Mouse (Mus musculus): ENCODE measurements at regions not wholly inside any gene's neighbourhood (a gene's known extent, or its start where the extent isn't known, plus 50 kb on each side); places are given as distances from the start of the nearest gene placed in this dataset.

DNA sequence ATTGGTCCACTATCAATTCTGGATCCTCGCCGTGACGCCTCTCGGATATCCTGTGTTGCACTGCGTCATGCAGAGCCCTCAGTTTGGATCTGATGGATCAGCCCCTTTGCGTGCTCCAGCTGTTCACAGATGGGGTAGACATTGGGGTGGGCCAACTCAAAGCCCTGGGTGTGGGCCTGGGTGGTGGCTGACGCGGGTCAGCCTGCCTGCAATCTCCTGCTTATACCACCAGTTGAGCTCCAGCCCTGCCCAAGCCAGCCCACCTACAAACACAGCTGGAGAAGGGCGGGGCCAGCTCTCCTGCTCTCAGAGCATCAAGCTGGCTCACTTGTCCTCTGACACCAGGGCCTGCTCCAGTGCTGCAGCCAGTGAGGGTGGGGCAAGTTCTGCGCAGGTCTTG is 73.1 kb downstream of the Rps15a start:
- DNase-seq (ENCODE audit: low spot score): peak; percentile 7

- DNase-seq (ENCODE audit: low spot score): no peak
These were observed 76.1 kb downstream of the Rps15a start for GRCm38 (mm10) chr7:118039862-118040261.

- no peak for DNase-seq (ENCODE audit: low spot score)
These were observed 78.9 kb downstream of the Rps15a start for GRCm38 (mm10) chr7:118037062-118037461.

DNA sequence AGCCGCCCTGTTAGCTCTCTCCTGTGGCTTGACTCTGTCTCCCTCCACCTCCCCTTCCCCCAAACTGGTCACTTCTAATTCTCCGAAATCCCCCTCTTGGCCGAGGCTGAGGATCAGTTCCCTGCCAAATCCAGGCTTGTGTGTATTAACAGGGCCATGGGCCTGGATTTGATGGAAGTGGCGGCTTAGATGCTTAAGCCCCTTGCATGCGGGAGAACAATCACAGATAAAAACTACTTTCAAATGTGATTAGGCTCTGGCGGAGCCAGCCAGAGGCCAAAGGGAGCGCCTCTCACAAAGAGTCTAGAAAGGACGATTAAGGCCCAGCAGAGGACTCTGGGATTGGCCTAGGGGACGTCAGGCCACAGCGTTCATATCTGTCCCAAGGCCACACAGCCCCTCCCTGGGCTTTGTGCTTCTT is 89.9 kb downstream of the Rps15a start:
- DNase-seq (ENCODE audit: low spot score): peak; percentile 6

DNA sequence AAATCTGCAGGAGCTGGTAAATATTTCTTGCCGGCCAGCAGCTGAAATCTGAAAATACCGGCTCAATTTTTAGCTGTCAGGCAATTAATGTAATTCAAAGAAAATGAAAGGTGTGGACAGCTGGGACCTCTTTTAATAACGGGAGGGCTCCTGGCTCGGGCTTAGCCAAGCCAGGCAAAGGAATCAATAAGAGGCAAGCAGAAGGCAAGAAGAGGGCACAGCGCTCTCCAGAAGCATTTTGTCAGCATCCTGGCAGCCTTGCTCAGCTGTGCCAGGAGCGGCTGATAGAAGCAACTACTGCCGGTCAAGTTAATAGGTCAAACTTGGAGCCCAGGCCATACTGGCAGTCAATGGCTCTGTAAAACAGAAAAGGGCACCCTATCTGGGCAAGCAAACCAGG is 111.4 kb downstream of the Rps15a start:
- DNase-seq (ENCODE audit: low spot score): no peak

DNA sequence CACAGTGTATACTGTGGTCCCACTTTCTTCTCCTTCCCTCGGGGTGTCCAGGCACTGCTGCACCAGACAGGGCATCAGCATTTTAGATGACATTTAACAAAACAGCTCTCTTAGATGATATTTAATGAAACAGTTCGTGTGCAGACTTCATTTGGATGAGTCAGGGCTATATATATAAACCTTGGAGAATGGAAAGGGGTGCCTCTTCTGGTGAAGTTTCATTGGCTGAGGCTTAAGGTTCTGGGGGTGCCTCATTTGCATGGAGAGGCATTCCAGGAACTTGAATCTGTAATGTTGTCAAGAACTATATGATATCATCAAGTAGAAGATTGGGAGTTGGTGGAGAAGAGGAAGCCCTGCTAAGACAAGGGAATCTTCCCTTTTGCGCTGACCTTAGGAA is 114.1 kb downstream of the Rps15a start:
- DNase-seq (ENCODE audit: low spot score): no peak

GRCm38 (mm10) chr7:118001121-118001520 is 114.9 kb downstream of the Rps15a start:
- DNase-seq (ENCODE audit: low spot score): peak; percentile 57

- DNase-seq (ENCODE audit: low spot score): no peak
These were observed 133.8 kb downstream of the Rps15a start for GRCm38 (mm10) chr7:117982177-117982576.

DNA sequence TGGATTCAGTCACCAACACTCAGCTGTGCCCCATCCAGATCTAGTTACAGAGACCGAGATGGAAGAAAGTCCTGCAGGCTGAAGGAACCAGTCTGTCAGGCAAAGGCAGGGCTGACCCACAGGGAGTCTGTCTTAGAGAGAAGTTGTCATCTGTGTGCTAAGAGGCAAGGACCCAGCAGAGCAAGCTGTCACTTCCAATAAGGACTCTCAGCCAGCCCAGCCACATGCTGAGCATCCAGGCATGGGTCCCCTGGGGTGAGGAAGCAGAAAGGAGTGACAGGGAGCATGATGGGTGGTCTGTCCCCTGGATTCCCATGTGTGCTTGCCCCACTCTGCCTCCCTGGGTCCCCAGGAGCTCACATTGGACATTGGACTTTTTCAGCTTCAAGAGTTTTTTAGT is 144.8 kb downstream of the Rps15a start:
- no peak for DNase-seq (ENCODE audit: low spot score)

- no peak for DNase-seq (ENCODE audit: low spot score)
These were observed 172.6 kb downstream of the Rps15a start for GRCm38 (mm10) chr7:117943435-117943834.

DNA sequence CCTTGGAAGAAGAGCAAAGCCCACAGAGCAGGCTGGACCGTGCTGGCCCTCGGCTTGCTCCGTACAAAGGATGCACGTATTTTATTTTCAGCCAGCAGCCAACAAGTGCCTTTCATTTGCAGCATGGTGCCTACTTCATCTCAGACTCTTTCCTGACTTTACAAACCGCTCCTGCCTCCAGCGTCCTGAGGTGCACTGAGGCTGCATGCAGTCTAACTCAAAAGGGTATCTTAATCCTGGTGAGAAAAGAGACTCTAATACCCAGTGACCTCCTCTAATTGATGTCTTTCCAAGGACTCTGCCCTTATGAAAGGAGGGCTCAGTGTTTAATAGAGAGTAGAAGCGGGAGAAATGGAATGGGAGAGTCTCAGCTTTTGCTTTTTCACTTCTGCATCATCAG is 176.4 kb downstream of the Rps15a start:
- DNase-seq (ENCODE audit: low spot score): no peak

DNA sequence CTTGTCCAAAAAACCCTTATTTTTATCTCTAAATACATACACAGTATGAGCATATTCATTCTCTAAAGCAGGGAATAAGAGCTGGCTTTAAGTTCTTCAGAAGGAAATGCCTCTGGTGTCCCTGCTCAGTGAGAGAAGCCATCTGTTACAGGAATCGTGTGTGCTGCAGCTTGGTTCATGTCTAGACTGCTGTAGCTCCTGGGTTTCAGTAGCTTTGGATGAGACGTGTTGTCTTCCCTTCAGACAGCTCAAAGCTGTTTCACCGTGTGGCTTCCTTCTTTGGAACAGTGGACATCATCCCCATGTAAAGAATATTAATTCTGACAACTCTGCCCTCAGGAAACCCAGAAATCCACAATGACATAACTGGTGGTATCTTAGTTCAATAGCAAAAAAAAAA is 181.1 kb downstream of the Rps15a start:
- DNase-seq (ENCODE audit: low spot score): no peak

GRCm38 (mm10) chr7:117931234-117931895 is 184.6 kb downstream of the Rps15a start:
- DNase-seq (ENCODE audit: low spot score): no peak

- DNase-seq (ENCODE audit: low spot score): no peak
These were observed 185.6 kb downstream of the Rps15a start for GRCm38 (mm10) chr7:117930392-117930791.

DNA sequence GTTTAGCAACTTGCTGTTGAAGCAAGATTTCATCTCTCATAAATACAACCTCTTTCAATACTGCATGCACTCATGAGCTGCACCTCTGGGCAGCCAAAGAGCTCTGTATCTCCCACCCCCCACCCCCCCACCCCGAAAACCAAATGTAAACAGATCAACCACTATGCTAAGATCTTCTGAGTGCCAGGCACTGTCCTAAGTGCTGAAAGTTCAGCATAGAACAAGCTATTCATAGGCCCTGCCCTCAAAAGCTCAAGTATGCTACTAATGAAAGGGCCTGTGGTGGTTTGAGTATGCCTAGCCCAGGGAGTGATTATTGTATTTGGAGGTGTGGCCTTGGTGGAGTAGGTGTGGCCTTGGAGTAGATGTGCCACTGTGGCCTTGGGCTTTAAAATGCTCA is 189.6 kb downstream of the Rps15a start:
- no peak for DNase-seq (ENCODE audit: low spot score)

- no peak for DNase-seq (ENCODE audit: low spot score)
These were observed 193.7 kb downstream of the Rps15a start for GRCm38 (mm10) chr7:117922270-117922669.

DNA sequence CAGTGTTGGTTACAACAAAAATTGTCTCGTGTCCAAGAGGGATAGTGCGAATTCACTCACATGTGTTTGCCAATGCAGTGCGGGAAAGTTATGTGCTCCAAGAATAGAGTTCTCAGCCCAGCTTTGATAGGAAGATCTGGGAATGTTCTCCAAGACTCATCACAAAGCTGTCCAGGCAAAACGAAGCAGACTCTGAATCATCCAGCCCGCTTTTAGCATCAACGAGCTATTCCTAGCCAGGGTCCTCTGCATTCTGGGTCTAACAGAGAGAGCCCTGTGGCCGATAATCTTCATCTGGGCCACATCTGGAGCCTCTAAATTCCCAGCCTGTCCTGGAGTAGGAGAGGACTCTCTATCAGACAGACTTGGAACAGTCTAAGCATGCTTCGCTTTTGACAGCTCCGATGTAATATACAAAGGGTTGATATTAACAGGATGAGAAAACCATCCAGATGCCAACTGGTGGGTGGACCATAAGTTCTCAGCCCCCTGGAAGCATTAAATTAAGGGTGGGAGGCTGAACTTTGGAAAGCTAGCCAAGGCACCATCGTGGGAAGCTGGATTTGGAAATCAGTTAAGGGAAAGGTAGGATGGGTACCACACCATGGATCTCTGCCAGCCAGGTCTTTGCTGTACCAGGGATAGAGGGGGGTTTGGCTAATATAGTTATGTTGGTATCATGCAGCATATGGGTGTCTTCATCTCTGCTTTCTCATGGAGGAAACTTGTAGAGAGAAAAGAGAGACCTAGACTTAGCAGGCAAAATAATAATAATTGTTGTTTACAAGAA is 197.6 kb downstream of the Rps15a start:
- no peak for DNase-seq (ENCODE audit: low spot score)

- no peak for DNase-seq (ENCODE audit: low spot score)
These were observed 199.1 kb downstream of the Rps15a start for GRCm38 (mm10) chr7:117916915-117917314.

DNA sequence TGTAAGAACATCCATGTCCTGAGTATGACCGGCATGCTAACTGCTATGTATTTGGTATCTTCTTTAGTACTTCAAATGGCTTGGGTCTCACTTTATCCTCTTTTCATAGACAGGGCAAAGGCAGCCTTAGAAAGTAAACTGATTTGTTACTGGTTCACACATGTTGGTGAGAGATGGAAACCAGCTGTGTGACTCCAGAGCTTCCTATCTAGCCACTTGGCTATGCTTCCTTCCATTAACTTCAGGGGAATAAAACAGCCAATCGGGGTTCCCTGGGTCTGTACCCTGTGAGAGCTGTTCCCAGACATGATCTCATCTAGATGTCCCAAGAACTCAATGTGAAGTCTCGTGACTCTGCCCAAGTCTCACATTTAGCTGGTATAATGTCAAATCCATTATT is 203.5 kb downstream of the Rps15a start:
- no peak for DNase-seq (ENCODE audit: low spot score)

- DNase-seq (ENCODE audit: low spot score): no peak
These were observed 204.9 kb downstream of the Rps15a start for GRCm38 (mm10) chr7:117911062-117911461.

- peak; percentile 15 for DNase-seq (ENCODE audit: low spot score)
These were observed 219.5 kb downstream of the Rps15a start for GRCm38 (mm10) chr7:117896528-117896927.

GRCm38 (mm10) chr7:117887288-117887687 is 228.7 kb downstream of the Rps15a start:
- no peak for DNase-seq (ENCODE audit: low spot score)

- DNase-seq (ENCODE audit: low spot score): peak; percentile 72
These were observed 233.2 kb downstream of the Rps15a start for GRCm38 (mm10) chr7:117882803-117883202.

GRCm38 (mm10) chr7:117878903-117879302 is 237.1 kb downstream of the Rps15a start:
- no peak for DNase-seq (ENCODE audit: low spot score)
